Mouse (Mus musculus) mouse trophoblast stem cell (cell line): ENCODE data around the gene Cdadc1.

Source experiments
- in situ Hi-C, 2 experiments: fragments of 300-500 bp; cut with MseI, MboI; formaldehyde crosslinking; loops; 2 replicates in 1 of 2; 3 replicates in 1 of 2; pipeline ENCODE4 v1.15.1; 2025

The Cdadc1 gene

DNA sequence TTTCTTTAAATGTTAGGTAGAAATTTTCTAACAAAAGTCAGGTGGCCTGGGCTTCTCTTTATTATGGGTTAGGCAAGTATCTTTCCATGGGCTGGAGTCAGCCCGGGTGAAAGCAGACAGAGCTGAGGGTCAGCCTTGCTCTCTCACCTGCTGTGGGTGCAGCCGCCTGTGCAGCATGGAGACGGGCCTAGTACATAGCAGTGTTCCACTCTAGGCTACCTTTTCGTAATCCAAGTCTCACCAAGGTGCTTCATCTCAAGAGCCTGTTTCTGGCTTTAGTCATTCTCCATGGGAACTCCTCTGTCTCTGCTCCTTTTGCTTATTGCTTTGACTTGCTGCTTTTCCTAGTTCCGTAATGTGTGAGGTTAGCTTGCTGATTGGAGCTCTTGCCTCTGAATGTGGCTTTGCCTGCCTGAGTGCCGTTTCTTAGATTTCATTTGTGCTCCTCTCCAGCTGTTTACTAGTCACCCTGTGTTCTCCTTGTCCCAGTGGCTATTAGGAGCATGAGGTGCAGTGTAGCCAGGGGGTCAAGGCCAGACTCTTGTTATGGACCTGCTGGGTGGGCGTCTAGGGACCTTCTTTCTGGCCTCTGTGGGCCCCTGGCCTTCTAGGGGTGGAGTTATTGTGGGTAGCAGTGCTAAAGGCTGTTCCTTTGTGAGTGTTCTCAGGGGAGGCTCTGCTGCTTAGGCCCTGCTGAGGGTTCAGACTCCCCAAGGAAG, 51.4 kb downstream of the Cdadc1 start:
- in situ Hi-C loops: no loop called here

DNA sequence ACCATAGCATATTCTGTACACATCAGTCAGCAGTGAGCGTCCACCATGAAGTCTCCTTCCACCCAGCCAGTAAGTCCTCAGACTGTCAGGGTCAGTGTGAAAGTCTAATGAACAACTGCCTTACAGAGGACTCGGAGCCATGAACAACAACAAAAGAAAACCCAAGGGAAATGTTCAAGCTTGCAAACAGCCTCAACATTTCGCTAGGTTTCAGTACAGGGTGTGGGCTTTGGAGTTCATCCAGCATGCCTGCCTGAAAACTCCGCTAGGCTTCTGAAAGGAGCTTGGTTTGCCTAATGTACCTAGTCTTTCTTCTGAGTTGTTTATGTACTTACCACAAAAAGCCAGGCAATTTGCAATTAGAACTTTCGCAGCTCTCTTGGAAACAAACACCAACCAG, 53.8 kb downstream of the Cdadc1 start:
- in situ Hi-C loops: no loop called here

DNA sequence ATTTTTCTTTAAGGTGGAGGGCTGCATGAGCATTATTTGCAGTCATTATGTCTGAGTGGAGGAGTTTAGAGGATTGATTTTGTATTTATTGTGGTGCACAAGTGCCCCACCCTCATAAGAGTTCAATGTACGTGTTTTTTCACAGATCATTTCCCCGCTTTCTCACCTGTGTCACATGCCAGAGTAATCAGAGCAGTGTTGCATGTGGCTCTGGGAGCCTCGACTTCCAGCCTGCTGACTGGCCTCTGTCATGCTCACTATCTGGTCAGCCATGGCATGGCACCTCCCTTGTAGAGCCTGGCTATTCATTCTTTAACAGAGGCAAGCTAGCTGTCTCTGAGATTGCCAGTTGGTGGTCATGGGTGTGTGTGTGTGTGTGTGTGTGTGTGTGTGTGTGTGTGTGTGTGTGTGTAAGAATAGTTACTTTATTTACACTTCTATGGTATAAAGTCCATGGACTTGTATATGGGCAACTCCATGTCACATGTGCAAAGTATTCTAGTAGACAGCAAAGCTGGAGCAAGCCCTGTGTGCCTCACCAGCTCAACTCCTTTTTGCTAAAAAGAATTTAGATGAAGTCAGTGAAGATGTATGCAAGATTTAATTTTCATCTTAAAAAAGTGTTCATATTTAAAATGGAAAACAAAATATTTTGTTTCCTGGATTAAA, 54.5 kb downstream of the Cdadc1 start:
- in situ Hi-C loops: no loop called here

DNA sequence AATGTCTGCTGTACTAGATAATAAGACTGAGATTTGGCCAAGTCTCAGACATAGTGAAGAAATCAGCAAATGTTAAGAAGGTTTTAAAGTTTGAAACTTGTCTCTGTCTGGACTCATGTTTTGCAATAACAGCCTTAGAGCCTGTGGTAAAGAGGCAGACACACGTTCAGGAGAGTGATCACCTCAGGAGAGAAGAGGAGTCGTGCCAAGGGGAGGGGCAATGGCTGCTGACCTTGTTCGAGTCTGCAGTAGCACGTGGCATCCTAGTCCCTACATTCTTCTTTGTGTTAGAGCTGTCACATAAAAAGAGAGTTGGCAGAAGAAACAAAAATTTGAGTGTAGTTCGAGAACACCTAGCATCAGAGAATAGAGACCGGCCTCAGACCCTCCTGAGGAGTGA, 57.0 kb downstream of the Cdadc1 start:
- in situ Hi-C loops: no loop called here

DNA sequence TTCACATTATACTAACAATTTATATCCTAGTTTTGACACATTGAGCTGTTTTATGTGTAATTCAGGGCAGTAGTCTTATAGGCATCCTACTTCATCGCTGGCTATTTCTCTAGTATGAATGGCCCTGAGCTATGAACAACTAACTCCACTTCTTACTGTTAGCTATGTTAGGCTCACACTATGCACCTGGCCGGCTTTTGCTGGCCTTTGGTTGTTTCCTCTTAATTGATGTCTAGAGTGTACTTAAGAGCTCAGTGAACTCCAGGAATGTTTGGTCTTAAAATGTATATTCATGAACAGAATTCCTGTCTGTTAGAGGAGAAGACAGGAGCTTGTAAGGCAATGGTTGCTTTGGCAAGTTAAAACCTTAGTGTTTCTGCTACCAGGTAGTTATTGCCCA, 57.5 kb downstream of the Cdadc1 start:
- in situ Hi-C loops: no loop called here

DNA sequence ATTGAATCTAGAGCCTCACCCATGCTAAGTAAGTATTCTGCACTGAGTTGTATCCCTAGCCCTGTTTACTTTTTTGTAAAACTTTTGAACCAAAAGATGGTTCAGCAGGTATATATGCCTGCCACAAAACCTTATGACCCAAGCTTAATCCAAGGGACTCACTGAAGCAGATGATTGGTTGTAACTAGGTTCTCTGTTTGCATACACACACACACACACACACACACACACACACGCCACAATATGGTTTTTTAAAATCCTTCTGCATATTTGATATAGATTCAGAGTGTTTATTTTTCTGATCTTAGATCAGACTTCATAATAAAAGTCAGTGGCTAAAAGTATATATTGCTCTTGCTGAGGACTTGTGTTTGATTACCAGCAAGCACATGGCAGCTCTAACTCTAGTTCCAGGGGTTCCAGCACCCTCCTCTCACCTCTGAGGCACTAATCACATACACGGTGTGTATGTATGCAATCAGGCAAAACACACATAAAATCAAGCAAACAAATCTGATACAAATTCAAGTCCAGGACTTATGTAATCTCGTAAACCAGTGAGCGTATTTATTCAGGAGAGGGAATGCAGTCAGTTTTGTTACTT, 59.8 kb downstream of the Cdadc1 start:
- in situ Hi-C loops: no loop called here

DNA sequence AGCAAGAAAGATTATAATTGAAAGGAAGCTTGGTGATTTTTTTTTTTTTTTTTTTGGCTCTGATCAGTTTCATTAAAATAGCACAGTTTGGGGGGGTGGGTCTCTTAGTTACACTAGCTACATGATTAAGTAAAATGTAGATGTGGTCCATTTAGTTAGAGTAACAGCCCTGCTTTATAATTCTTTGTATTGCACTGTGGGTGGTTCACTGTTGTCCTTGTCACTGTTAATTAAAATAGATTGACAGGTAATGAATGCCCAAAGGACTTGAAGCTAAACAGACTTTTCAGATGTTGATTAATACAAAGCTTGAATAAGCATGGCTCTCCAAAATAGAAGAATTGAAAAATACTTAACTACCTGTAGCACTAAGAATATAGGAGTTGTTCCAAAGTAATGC, 63.9 kb downstream of the Cdadc1 start:
- in situ Hi-C loops: no loop called here

DNA sequence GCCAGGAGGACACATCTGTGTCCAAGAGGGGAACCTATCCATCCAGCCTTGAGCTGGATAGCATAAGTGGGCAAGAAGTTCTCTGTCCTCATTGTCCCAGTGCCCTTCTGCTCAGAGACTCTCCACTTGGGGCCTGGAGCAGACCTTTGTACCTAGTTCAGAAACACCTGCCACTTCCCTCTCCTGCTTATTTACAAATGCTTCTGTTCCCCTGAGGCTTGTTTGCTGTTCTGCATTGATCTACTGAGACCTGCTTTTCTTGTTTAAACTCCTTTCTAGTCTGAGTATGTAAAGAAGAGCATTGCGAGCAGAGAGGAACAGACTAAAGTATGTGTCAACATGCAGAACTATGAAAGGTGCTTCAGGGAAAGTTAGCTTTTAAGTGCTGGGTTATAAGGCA, 64.8 kb downstream of the Cdadc1 start:
- in situ Hi-C loops: no loop called here

DNA sequence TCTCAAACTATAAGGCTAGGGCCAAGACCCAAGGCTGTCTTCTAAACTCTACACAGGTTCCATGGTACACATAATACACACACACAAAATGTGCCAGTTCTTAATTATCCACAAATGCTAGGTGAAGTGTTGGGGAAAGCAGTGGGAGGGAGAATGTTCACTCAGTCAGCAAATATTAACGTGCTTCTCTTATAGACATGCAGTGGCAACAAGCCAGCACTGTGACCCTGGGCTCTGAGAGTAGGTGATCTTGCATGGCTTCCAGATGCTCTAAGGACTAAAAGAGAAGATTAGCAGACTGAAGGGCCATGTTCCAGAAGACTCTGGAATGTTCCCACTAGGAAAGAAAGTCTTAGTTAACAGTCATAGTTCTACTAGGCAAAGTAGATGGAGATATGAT, 67.0 kb downstream of the Cdadc1 start:
- in situ Hi-C loops: no loop called here

DNA sequence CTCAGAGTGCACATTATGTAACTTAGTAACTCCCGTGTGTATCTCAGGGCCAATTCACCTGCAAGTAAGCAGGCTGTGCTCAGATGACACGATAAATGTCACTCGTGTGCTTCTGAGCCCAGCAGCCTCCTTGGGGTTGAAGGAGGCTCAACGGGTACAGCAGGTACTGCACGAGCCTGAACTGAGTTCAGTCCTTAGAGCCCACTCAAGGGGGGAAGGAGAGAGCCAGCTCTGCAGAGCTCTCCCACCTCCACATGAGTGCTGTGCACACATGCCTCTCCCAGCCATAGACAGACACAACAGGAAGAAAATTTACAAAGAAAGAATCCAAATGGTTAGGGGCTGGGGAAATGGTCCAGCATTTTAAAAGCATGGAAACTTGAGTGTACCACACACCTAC, 71.9 kb downstream of the Cdadc1 start:
- in situ Hi-C loops: no loop called here

DNA sequence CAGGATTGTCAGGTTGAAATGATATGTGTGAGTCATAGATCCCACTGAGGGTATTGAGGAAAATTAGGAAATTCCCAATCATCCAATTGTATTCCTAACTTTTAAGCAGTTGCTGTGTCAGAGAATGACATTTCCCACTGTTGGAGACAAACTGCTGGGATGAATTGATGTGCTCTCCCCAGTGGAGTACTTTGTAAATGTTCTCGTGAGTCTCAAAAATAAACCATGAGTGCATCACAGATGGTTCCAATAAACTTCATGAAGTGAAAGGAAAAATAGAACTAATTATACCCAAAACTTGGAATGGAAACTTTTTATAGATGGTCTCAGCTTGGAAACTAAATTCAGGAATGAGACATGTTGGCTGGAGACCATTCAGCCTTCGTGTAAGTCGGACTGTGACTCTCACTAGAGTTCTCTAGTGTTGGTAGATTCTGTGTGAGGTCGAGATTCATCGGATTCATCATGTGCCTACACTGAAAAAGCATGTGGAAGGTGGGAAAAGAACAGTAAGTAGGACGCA, 83.8 kb downstream of the Cdadc1 start:
- in situ Hi-C loops: no loop called here
